Mouse (Mus musculus) gastrocnemius, adult 8-10 months (tissue): ENCODE data around the gene Klk1b24. TPM values are rescaled to one million over a fixed set of nuclear protein-coding genes. Genes with fewer than 3 reads are reported as not detected.
"Not testable (repeated sequence)": the region's sequence is repeated elsewhere in the genome, so short reads cannot be mapped to it uniquely, and the experiment has no call there.

Source experiments
- DNase-seq, 2 experiments: peaks; one replicate each; pipeline ENCODE4 v3.0.0; 2022; ENCODE audit warnings: low spot score in 2 of 2
- total RNA-seq, 4 experiments: library from RNA; stranded (reverse); gene quantifications; 2 replicates each; pipeline ENCODE4 v1.2.4; 2022

Klk1b24 gene
- total RNA-seq = not detected

DNA sequence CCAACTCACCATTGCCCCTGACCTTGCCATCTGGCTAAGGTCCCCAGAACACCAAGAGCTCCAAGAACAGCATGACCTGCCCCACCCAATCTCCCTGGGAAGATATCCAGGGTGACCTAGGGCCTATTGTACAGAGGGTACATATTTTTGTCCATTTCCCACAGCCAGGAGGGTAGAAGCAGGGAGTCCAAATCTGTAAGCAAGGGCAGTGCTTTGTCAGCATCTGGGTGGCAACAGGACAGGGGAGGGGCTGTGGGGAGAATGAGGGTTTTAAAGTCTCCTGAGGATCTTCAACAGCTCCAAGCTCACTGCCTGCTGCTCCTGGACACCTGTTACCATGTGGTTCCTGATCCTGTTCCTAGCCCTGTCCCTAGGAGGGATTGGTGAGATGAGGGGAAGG, at the start of gene Klk1b24:
Gene Klk1b24, plus strand, starts transcription at position 301 of the 400 bp plus-strand sequence.
- peak in 1 of 2 experiments; percentile 18 for DNase-seq

DNA sequence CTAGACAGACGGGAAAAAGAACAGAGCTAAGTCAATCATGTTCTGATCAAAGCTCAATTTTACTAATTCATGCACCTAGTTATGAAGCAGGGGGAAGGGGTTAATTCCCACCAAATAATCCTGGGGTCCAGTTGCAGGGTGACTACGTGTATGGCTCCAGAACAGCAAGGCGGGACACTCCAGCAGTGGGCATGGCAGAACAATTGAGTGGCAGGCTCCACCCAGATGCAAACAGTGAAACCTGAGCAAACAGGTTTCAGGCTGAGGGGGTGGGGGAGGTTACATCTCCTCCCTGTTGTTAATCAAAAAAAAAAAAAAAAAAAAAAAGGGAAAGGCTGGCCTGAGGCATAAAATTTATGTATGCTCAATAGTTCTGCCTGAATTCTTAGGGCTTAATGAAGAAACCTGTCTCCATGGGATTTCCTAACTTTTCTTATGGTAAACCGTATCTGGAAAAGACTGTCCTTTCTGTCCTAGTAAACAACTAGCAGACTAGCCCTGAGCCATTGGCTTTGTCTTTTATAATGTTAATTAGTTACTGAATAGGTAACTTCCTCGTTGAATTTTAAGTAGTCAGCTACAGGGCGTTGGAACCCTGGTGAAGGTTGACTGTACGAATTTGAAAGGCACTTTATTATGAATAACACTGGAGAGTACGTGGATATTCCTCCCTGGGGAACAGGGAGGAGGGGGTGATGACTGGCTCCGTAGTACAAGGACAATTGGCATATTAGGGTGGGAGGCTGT, 8.6 kb upstream of the Klk1b24 start:
- DNase-seq = no peak

- DNase-seq = not testable (repeated sequence)
These were observed 1.5 kb upstream of the Klk1b24 start for GRCm38 (mm10) chr7:44186516-44186915.

DNA sequence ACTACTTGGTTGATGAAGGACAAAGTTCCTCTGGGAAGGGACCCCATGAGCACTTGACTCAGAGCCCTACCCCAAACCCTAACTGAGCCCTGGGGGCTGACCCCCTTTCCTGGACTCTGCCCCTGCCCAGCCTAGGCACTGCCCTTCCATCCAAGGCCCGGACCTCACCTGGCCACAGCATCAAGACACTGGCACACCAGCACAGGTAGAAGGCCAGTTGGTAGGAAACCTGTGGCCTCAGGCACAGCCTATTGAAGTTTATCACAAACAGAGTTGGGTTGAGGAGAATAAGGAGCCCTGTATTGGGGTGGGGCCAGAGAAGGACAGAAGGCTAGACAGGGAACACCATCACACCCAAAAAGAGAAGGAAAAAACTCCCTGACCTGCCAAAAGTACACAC, 5.4 kb downstream of the Klk1b24 start:
- not testable (repeated sequence) for DNase-seq

GRCm38 (mm10) chr7:44197891-44198290, 9.9 kb downstream of the Klk1b24 start, which contains the start of gene Klk1b3:
TSS of gene Klk1b3 (plus strand) at chr7:44198191.
- DNase-seq = no peak

DNA sequence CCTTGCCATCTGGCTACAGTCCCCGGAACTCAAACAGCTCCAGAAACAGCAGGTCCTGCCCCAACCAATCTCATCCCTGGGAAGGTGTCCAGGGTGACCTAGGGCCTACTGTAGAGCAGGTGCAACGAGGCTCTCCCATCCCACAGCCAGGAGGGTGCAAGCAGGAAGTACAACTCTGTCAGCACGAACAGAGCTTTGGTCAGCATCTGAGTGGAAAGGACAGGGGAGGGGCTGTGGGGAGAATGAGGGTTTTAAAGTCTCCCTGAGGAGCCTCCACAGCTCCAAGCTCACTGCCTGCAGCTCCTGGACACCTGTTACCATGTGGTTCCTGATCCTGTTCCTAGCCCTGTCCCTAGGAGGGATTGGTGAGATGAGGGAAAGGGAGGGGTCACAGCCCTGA, 19.1 kb downstream of the Klk1b24 start, which contains the start of gene Klk1b4:
Gene Klk1b4, plus strand, starts transcription at position 301 of the 400 bp plus-strand sequence.
- DNase-seq = not testable (repeated sequence)

DNA sequence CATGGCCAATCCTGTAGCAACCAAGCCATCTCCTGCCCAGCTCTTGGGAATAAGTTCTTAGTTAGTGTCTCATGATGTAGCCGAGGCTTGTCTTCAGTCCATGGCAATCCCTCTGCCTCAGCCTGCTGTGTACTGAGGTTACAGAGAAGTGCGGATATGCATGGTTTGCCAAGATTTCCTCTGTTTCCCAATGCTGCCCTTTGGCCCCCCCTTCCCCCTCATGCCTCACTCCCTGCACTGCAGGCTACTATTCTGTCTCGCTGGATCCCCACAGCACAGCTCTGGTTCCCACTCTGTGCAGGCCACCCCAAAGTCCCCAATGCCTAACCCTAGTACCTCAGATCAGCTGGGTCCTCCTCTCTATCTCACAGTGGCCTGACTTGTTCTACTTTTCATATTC, 20.3 kb downstream of the Klk1b24 start:
- no peak for DNase-seq

DNA sequence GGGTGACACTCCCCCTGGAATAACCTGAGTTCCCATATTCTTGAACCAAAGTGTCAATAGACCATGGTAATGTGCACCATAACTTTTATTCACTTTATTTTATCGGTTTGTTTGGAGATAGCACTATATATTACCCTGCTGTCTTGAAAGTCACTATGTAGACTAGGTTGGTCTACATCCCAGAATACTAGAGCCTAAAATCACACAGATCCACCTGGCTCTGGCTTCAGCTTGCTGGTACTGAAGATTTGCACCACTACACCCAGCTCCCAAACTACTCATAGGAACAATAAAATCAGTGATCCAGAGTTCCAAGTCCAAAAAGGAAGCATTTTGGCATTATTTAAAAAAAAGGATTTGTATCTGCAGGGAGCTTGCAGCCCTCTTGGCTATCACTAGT, 27.6 kb downstream of the Klk1b24 start, which contains the start of gene Klk1b5:
Gene Klk1b5, plus strand, starts transcription at position 301 of the 400 bp plus-strand sequence.
- no peak for DNase-seq

DNA sequence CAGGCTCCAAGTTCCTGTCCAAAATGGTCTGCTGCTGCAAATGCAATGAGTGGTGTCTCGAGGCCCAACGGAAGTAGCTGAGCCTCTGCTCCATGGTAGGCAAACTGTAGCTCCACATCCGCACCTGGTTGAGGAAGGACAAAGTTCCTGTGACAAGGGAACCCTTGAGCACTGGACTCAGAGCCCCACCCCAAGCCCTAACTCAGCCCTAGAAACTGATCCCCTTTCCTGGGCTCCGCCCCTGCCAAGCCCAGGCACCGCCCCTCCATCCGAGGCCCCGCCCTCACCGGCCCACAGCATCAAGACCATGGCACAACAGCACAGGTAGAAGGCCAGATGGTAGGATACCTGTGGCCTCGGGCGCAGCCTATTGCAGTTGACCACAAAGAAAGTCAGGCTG, 33.6 kb downstream of the Klk1b24 start:
- not testable (repeated sequence) for DNase-seq

DNA sequence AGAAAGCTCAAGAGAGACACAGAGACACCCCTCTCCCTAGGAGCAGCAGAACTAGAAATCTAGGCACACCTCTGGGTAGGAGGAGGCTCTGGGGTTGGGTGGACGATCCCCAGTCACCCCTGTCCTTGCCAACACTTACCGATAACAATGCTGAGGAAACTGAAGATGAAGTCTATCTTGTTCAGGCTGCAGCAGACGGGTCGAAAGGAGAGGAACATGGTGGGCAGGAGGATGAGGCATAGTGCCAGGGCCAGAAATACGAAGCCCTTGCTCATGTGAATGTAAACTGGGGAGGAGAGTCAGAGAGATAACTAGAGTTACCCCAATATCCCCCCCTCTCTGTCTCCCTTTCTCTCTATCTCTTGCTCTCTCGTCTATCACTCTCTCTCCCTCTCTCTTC, 34.3 kb downstream of the Klk1b24 start:
- DNase-seq = not testable (repeated sequence)

GRCm38 (mm10) chr7:44225076-44225475, 37.0 kb downstream of the Klk1b24 start, which contains the start of gene Klk1:
TSS of gene Klk1 (plus strand) at chr7:44225360.
- DNase-seq = no peak

DNA sequence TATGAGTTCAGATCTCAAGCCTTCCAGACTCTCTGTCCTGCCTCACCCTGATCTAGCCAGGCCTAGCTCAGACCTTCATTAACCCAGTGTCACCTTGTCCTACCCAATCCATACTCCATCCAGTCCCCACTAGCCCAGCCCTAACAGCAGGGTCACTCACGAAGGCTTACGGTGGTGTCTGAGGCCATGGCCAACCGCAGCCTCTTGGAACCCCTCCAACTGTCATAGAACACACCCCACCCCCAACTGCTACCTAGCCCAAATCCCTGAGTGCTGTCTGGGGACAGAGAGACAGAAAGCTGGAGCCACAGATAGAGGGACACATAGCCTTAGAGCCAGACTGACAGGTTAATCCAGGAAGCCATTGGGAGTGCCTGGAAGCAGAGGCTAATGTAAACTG, 47.9 kb downstream of the Klk1b24 start, which contains the start of gene Gm36864:
Gene Gm36864, plus strand, starts transcription at position 269 of the 400 bp plus-strand sequence.
- DNase-seq = no peak

GRCm38 (mm10) chr7:44239913-44240312, 51.9 kb downstream of the Klk1b24 start:
- no peak for DNase-seq

- DNase-seq = no peak
These were observed 52.7 kb downstream of the Klk1b24 start for GRCm38 (mm10) chr7:44240712-44241111.

DNA sequence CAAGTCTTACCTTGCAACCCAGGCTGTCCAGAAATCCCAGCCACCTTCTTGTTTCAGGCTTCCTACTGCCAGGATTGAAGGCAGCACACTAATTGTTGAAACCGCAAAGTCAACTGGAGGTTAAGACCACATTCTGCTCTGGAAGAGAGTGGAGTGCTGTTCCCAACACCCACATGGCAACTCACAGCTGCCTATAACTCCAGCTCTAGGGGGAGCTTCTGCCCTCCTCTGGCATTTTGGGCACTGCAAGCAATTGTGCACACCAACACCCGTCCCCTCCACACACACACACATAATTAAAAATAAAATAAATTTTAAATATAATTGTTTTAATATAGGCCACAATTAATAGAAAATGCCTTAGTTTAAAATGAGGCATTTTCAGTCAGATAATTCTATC, 53.1 kb downstream of the Klk1b24 start:
- no peak for DNase-seq

Other genes with a start within 250 kb of the Klk1b24 start
- not detected for gene Klk1b8, start 237.6 kb upstream of the Klk1b24 start, total RNA-seq
- not detected for gene Klk1b1, start 221.5 kb upstream of the Klk1b24 start, total RNA-seq
- gene Klk1b9, start 212.2 kb upstream of the Klk1b24 start, total RNA-seq = not detected
- not detected for gene Klk1b11, start 192.4 kb upstream of the Klk1b24 start, total RNA-seq
- 1 to 10 TPM in 1 of 4 experiments, not detected in 3; 1.3 TPM for gene Klk1b26, start 176.1 kb upstream of the Klk1b24 start, total RNA-seq
- not detected for gene Klk1b27, start 135.9 kb upstream of the Klk1b24 start, total RNA-seq
- not detected for gene Klk1b21, start 85.9 kb upstream of the Klk1b24 start, total RNA-seq
- not detected for gene Klk1b22, start 75.6 kb upstream of the Klk1b24 start, total RNA-seq
- not detected for gene Klk1b16, start 51.5 kb upstream of the Klk1b24 start, total RNA-seq
- gene Klk1b3, start 10.0 kb downstream of the Klk1b24 start, total RNA-seq = not detected
- gene Klk1b4, start 19.2 kb downstream of the Klk1b24 start, total RNA-seq = not detected
- gene Klk1b5, start 27.7 kb downstream of the Klk1b24 start, total RNA-seq = not detected
- gene Klk1, start 37.1 kb downstream of the Klk1b24 start, total RNA-seq = under 1 TPM in 2 of 4 experiments, not detected in 2; 0.31 to 0.72 TPM
- not detected for gene Gm36864, start 47.9 kb downstream of the Klk1b24 start, total RNA-seq
- gene 1700028J19Rik, start 58.5 kb downstream of the Klk1b24 start, total RNA-seq = not detected
- gene 2410002F23Rik, start 58.5 kb downstream of the Klk1b24 start, total RNA-seq = 1 to 10 TPM; 5.1 to 9.2 (median 6.6) TPM
- not detected for gene Acp4, start 69.1 kb downstream of the Klk1b24 start, total RNA-seq
- gene Gm15517, start 73.2 kb downstream of the Klk1b24 start, total RNA-seq = not detected
- gene Clec11a, start 118.7 kb downstream of the Klk1b24 start, total RNA-seq = 1 to 10 TPM in 2 of 4 experiments, under 1 TPM in 2; 0.53 to 1.3 (median 0.99) TPM
- gene Shank1, start 122.0 kb downstream of the Klk1b24 start, total RNA-seq = under 1 TPM; 0.17 to 0.43 (median 0.34) TPM
- gene Syt3, start 195.9 kb downstream of the Klk1b24 start, total RNA-seq = 1 to 10 TPM; 3.2 to 7.0 (median 5.2) TPM
- not detected for gene 1700008O03Rik, start 197.6 kb downstream of the Klk1b24 start, total RNA-seq
- gene Lrrc4b, start 240.8 kb downstream of the Klk1b24 start, total RNA-seq = under 1 TPM; 0.10 to 0.27 (median 0.11) TPM